Mouse (Mus musculus) layer of hippocampus, adult 8-10 months (tissue): Measurements from ENCODE around the gene Gas2. TPM values are rescaled to one million over a fixed set of nuclear protein-coding genes. Genes with fewer than 3 reads are reported as not detected.

Source experiments
- total RNA-seq, 4 experiments: library from RNA; stranded (reverse); gene quantifications; 2 replicates each; pipeline ENCODE4 v1.2.4; 2022

Gene Gas2
- total RNA-seq, 4 experiments from 2014 or later: 21.7 to 32.5 (median 25.7) TPM

Other genes starting within 250 kb of the Gas2 start
- 10 to 100 TPM; 15.1 to 21.9 (median 21.1) TPM for gene Slc17a6, start 240.0 kb upstream of the Gas2 start, total RNA-seq
- gene Fancf, start 252 bp downstream of the Gas2 start, total RNA-seq: 1 to 10 TPM; 3.6 to 5.6 (median 4.3) TPM
- gene Svip, start 144.0 kb downstream of the Gas2 start, total RNA-seq: 10 to 100 TPM; 36.3 to 41.6 (median 37.0) TPM
- not detected for gene 1700015G11Rik, start 153.7 kb downstream of the Gas2 start, total RNA-seq